Mouse (Mus musculus) forebrain, embryonic 10.5 days (tissue): Measurements from ENCODE around the gene Fndc11. TPM values are rescaled to one million over a fixed set of nuclear protein-coding genes. Genes with fewer than 3 reads are reported as not detected.

Source experiments
- DNase-seq: peaks from one replicate; pipeline ENCODE4 v3.0.0-alpha.2; 2017; ENCODE audit warnings: low spot score; ENCODE audit errors: extremely low spot score
- H3K27ac ChIP-seq: fragments of 300-500 bp; sonication (generic); 2 replicates; pipeline ENCODE4 v1.5.1; 2016; ENCODE audit warnings: mild to moderate bottlenecking
- H3K27me3 ChIP-seq: fragments of 300-500 bp; sonication (generic); 2 replicates; pipeline ENCODE4 v1.6.1; 2016; ENCODE audit warnings: mild to moderate bottlenecking; ENCODE audit not compliant: poor library complexity, severe bottlenecking
- H3K36me3 ChIP-seq: fragments of 300-500 bp; sonication (generic); replicated peaks from 2 replicates; pipeline ENCODE4 v1.6.1; 2016; ENCODE audit warnings: mild to moderate bottlenecking, moderate library complexity
- H3K4me1 ChIP-seq: fragments of 300-500 bp; sonication (generic); 2 replicates; pipeline ENCODE4 v1.6.1; 2016
- H3K4me3 ChIP-seq: fragments of 300-500 bp; sonication (generic); 2 replicates; pipeline ENCODE4 v1.5.1; 2016; ENCODE audit warnings: mild to moderate bottlenecking, moderate library complexity
- H3K9me3 ChIP-seq: fragments of 300-500 bp; sonication (generic); 2 replicates; pipeline ENCODE4 v1.6.1; 2016; ENCODE audit warnings: mild to moderate bottlenecking, moderate library complexity
- WGBS: fragments of 180-500 bp; shearing (Covaris S2); methylation state at CpG from one replicate; pipeline ENCODE4 v1.1.7; 2016; 5-methylcytosine and 5-hydroxymethylcytosine counted together
- polyA plus RNA-seq: library from polyadenylated mRNA; unstranded; fragments of >200 nt; fragmentation: Nextera tagmentation; extraction: Ambion mirVana; gene quantifications from 2 replicates; pipeline ENCODE4 v1.2.1, GENCODE M21; 2016

The Fndc11 gene
- polyA plus RNA-seq, 1 experiment from 2014 or later: 0.68 TPM

DNA sequence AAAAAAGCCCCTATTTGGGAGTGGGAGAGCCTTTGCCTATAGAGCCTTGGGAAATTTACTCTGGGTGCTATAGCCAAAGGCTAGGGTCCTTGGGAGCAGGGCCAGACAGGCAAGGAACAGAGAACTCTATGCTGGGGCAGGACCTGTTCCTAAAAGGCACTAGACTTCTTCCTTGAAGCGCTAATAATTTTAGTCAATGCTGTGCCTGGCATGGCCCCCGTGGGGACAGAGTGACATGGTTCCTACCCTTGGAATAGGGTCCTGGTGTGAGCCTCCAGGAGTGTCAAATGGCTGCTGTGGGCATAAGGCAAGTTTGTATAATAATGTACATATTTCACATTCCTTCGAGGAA, 22.5 kb downstream of the Fndc11 start:
- Histone ChIP-seq H3K9me3 (no peaks in the 10 kb centered on the region), H3K4me3 (peak overlapping the region; percentile 50), H3K4me1 (peaks cover 34% of the 10 kb centered on the region), H3K36me3 (no peaks in the 10 kb centered on the region), H3K27ac (no peak overlapping the region), H3K27me3 (no peaks in the 10 kb centered on the region)
- WGBS: 78% methylated on average over 3 of the region's 3 CpGs
- DNase-seq: no peak

- H3K27me3 ChIP-seq: no peaks in the 10 kb centered on the region
- H3K4me1 ChIP-seq: peaks cover 29% of the 10 kb centered on the region
- H3K9me3 ChIP-seq: no peaks in the 10 kb centered on the region
- 35% methylated on average over 11 of the region's 11 CpGs for WGBS
- no peak overlapping the region for H3K4me3 ChIP-seq
- DNase-seq: no peak
- no peak overlapping the region for H3K27ac ChIP-seq
- H3K36me3 ChIP-seq: no peaks in the 10 kb centered on the region
Measured at GRCm38 (mm10) chr2:181243706-181244394, 24.0 kb downstream of the Fndc11 start.

DNA sequence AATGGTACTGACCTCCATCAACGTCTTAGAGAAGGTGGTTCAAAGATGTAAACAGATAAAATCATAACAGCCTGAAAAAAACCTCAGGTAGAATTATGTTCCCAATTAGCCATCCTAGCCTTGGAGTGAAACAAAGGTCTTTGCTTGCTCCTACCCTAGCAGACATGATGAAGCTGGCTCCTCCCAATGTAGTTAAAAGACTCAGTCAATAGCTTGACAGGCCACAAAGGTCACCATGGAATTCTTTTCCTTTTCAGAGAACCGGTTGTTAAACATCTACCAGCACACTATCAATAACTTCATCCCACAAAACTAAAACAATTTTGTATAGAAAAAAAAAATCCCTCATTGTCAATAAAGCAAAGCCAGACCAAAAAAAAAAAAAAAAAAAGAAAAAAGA, 25.2 kb downstream of the Fndc11 start:
- H3K36me3 ChIP-seq: no peaks in the 10 kb centered on the region
- peaks cover 29% of the 10 kb centered on the region for H3K4me1 ChIP-seq
- H3K27ac ChIP-seq: no peak overlapping the region
- 40% methylated on average over 2 of the region's 2 CpGs for WGBS
- DNase-seq: no peak
- no peaks in the 10 kb centered on the region for H3K27me3 ChIP-seq
- no peaks in the 10 kb centered on the region for H3K9me3 ChIP-seq
- H3K4me3 ChIP-seq: no peak overlapping the region

DNA sequence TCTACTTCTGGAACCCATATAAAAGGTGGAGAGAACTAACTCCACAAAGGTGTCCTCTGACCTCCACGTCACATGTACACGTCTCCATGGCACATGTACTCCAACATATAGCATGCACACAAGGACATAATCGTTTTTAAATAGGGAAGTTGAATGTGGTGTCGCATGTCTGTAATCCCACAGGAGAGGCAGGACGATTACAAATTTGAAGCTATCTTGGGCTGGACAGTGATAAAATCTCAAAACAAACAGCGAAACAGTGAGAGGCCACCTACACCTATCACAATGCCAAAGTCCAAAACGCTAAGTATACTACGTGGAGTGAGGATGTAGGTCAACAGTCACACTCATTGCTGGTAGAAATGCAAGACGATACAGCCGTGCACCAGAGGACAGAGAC, 29.4 kb downstream of the Fndc11 start:
- H3K27ac ChIP-seq: no peak overlapping the region
- H3K9me3 ChIP-seq: no peaks in the 10 kb centered on the region
- DNase-seq: no peak
- no peaks in the 10 kb centered on the region for H3K27me3 ChIP-seq
- H3K4me3 ChIP-seq: no peak overlapping the region
- WGBS: 88% methylated on average over 10 of the region's 10 CpGs
- peaks cover 6% of the 10 kb centered on the region for H3K4me1 ChIP-seq
- H3K36me3 ChIP-seq: peaks cover 38% of the 10 kb centered on the region

DNA sequence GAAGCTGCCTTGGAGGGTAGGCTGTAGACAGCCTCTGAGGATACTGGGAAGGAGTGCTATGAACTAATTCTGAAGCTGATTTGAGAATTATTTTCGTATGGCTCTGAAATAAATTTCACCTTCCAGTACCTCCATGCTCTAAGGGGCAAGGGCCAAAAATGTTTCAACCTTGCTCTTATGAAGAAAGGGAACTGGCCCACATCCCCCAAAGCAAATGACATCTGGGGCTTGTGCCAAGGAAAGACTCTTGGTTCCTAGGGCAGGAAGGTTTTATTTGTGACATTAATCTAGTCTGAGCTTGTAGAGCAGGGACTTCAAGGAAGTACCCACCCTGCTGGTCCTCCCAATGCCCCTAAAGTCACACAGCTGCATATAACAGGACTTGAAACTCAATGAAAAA, 32.0 kb downstream of the Fndc11 start:
- H3K36me3 ChIP-seq: peaks cover 63% of the 10 kb centered on the region

DNA sequence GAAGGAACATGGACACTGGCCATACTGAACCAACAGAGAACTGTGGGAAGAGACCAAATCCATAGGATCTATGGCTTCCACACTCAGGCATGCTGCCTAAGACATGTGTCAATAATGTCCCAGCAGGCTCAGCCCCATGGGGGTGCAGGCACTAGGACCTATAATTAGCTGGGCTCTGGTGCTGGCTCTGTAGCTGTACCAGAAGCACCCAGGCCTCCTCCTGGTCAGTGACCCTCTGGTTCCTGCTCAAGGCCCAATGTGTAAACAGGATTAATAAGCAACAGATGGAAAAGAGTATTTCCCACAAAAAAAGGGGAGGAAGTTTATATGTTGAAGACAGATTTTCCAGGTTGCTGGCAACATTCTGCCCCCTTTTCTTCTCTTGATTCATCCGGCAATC, 33.4 kb downstream of the Fndc11 start:
- Histone ChIP-seq H3K36me3 (peaks cover 77% of the 10 kb centered on the region), H3K4me1 (no peaks in the 10 kb centered on the region), H3K27me3 (no peaks in the 10 kb centered on the region), H3K9me3 (no peaks in the 10 kb centered on the region), H3K4me3 (no peak overlapping the region), H3K27ac (no peak overlapping the region)
- DNase-seq: no peak
- WGBS: 82% methylated on average over 1 of the region's 1 CpGs

More for the DNA sequence above, 32.0 kb downstream of the Fndc11 start:
- H3K9me3 ChIP-seq: no peaks in the 10 kb centered on the region
- H3K27me3 ChIP-seq: no peaks in the 10 kb centered on the region
- H3K27ac ChIP-seq: no peak overlapping the region
- H3K4me3 ChIP-seq: no peak overlapping the region
- no peaks in the 10 kb centered on the region for H3K4me1 ChIP-seq
- no peak for DNase-seq
- 82% methylated on average over 1 of the region's 1 CpGs for WGBS

GRCm38 (mm10) chr2:181266839-181267238, 47.0 kb downstream of the Fndc11 start:
- no peak overlapping the region for H3K27ac ChIP-seq
- peaks cover 94% of the 10 kb centered on the region for H3K36me3 ChIP-seq
- no peak overlapping the region for H3K4me3 ChIP-seq
- no peak for DNase-seq
- H3K27me3 ChIP-seq: no peaks in the 10 kb centered on the region
- no peaks in the 10 kb centered on the region for H3K9me3 ChIP-seq
- 97% methylated on average over 2 of the region's 2 CpGs for WGBS
- H3K4me1 ChIP-seq: no peaks in the 10 kb centered on the region

DNA sequence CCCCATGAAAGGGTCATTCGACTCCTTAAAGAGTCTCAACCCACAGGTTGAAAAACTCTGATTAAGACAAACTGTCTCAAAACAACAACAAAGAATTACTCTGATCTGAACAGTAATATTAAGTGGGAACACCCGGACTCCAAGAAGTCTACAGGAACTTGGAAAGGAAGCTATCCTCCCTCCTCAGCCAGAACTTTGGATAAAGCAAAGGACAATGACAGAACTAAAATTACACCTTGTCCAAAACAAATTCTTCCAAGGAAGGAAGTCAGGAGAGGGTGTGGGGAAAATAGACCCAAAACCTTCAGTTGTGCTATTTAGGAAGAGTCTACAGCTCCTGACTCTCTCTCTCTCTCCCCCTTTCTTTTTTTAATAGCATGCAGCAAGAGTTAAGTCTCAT, 52.3 kb downstream of the Fndc11 start:
- peaks cover 92% of the 10 kb centered on the region for H3K36me3 ChIP-seq
- H3K4me3 ChIP-seq: no peak overlapping the region
- DNase-seq: no peak
- no peak overlapping the region for H3K27ac ChIP-seq
- no peaks in the 10 kb centered on the region for H3K4me1 ChIP-seq
- no peaks in the 10 kb centered on the region for H3K27me3 ChIP-seq
- WGBS: 83% methylated on average over 2 of the region's 2 CpGs
- H3K9me3 ChIP-seq: no peaks in the 10 kb centered on the region

Other genes starting within 250 kb of the Fndc11 start
- 0.07 and 0.17 TPM in 2 replicates for gene Col20a1, start 233.5 kb upstream of the Fndc11 start, polyA plus RNA-seq
- 5.7 and 5.8 TPM in 2 replicates for gene Chrna4, start 176.5 kb upstream of the Fndc11 start, polyA plus RNA-seq
- 2.9 and 3.8 TPM in 2 replicates for gene Kcnq2, start 84.7 kb upstream of the Fndc11 start, polyA plus RNA-seq
- gene Eef1a2, start 63.0 kb upstream of the Fndc11 start, polyA plus RNA-seq: 0.07 and 0.15 TPM in 2 replicates
- 387 and 397 TPM in 2 replicates for gene Ppdpf, start 32.8 kb upstream of the Fndc11 start, polyA plus RNA-seq
- not detected in 2 replicates for gene Ptk6, start 17.2 kb upstream of the Fndc11 start, polyA plus RNA-seq
- 0.12 and 0.15 TPM in 2 replicates for gene Srms, start 6.8 kb upstream of the Fndc11 start, polyA plus RNA-seq
- gene Helz2, start 22.0 kb downstream of the Fndc11 start, polyA plus RNA-seq: 0.69 and 0.77 TPM in 2 replicates
- gene Gmeb2, start 68.0 kb downstream of the Fndc11 start, polyA plus RNA-seq: 20.7 and 21.6 TPM in 2 replicates
- 56.4 and 76.0 TPM in 2 replicates for gene Stmn3, start 94.5 kb downstream of the Fndc11 start, polyA plus RNA-seq
- gene Rtel1, start 99.7 kb downstream of the Fndc11 start, polyA plus RNA-seq: 81.3 and 83.6 TPM in 2 replicates
- gene Zgpat, start 144.9 kb downstream of the Fndc11 start, polyA plus RNA-seq: 43.7 and 47.4 TPM in 2 replicates
- gene Arfrp1, start 145.4 kb downstream of the Fndc11 start, polyA plus RNA-seq: 80.0 and 84.5 TPM in 2 replicates
- gene Lime1, start 160.1 kb downstream of the Fndc11 start, polyA plus RNA-seq: 29.8 TPM in 2 replicates
- gene Zbtb46, start 239.4 kb downstream of the Fndc11 start, polyA plus RNA-seq: 17.5 and 18.3 TPM in 2 replicates